Mouse (Mus musculus) small intestine, adult 2 months (tissue): ENCODE data around the gene Dgke. TPM values are rescaled to one million over a fixed set of nuclear protein-coding genes. Genes with fewer than 3 reads are reported as not detected.
A peak's percentile ranks its signal among the peaks of the same experiment; 100 is the strongest.

Experiments
- H3K27ac ChIP-seq: fragments of 200-500 bp; 2 replicates; pipeline ENCODE4 v1.5.1; 2012; ENCODE audit warnings: low read depth, low read length, control low read depth, inconsistent platforms; ENCODE audit not compliant: insufficient read depth
- H3K27me3 ChIP-seq: fragments of 200-500 bp; 2 replicates; pipeline ENCODE4 v1.6.1; 2012; ENCODE audit warnings: mild to moderate bottlenecking, moderate library complexity, low read length, inconsistent platforms; ENCODE audit not compliant: control insufficient read depth, insufficient read depth
- H3K36me3 ChIP-seq: fragments of 200-500 bp; 2 replicates; pipeline ENCODE4 v1.6.1; 2012; ENCODE audit warnings: mild to moderate bottlenecking, low read length, control low read depth, inconsistent platforms; ENCODE audit not compliant: control insufficient read depth, insufficient read depth
- H3K4me1 ChIP-seq: fragments of 200-500 bp; 2 replicates; pipeline ENCODE4 v1.6.1; 2012; ENCODE audit warnings: low read length, inconsistent platforms, mixed read lengths; ENCODE audit not compliant: control insufficient read depth, insufficient read depth, insufficient read length
- H3K4me3 ChIP-seq: fragments of 200-500 bp; 2 replicates; pipeline ENCODE4 v1.5.1; 2012; ENCODE audit warnings: low read depth, mild to moderate bottlenecking, control low read depth, inconsistent platforms, low read length, moderate library complexity
- CTCF ChIP-seq: fragments of 200-500 bp; IDR thresholded peaks from 2 replicates; pipeline ENCODE4 v1.5.1; 2012; ENCODE audit warnings: low read depth, mild to moderate bottlenecking, control low read depth, inconsistent platforms, low read length, moderate library complexity, mixed read lengths; ENCODE audit not compliant: insufficient replicate concordance, insufficient read length; ENCODE audit errors: extremely low read depth
- POLR2A ChIP-seq: fragments of 200-500 bp; IDR thresholded peaks from 2 replicates; pipeline ENCODE4 v1.6.1; 2012; ENCODE audit warnings: low read depth, mild to moderate bottlenecking, control low read depth, inconsistent platforms, low read length, moderate library complexity
- WGBS: fragments of 180-500 bp; shearing (Covaris S2); methylation state at CpG from one replicate; pipeline ENCODE4 v1.1.7; 2018; 5-methylcytosine and 5-hydroxymethylcytosine counted together
- polyA plus RNA-seq: library from polyadenylated mRNA; depleted of rRNA; stranded (reverse); fragments of >200 nt; gene quantifications from 2 replicates; pipeline ENCODE4 v1.2.3, GENCODE M21; 2012

The Dgke gene
- polyA plus RNA-seq, 1 experiment: 3.2 TPM

DNA sequence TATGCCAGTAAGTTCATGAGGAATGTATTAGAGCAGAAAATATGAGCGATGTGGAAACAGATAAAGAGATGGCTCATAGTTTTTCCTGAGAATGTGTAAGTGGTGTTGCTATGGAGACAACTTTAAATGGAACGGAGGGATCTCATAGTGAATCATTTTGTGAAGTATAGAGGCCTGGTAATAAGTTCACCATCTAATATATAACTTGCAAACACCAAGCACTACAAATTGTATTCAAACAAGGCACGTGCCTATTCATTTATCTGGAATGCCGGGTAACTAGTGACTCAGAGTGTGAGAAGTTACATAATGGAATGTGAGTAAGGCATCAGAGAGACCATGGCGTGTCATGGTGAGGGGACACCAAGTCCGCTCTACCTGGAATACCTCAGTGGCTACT is 28.2 kb downstream of the Dgke start:
- peaks cover 15% of the 10 kb centered on the region for H3K36me3 ChIP-seq
- TF ChIP-seq POLR2A (no peak), CTCF (no peak)
- H3K4me1 ChIP-seq: no peaks in the 10 kb centered on the region
- no peak overlapping the region for H3K27ac ChIP-seq
- no peaks in the 10 kb centered on the region for H3K27me3 ChIP-seq
- whole genome bisulfite sequencing: 92% methylated on average over 6 of the region's 6 CpGs
- H3K4me3 ChIP-seq: no peak overlapping the region

DNA sequence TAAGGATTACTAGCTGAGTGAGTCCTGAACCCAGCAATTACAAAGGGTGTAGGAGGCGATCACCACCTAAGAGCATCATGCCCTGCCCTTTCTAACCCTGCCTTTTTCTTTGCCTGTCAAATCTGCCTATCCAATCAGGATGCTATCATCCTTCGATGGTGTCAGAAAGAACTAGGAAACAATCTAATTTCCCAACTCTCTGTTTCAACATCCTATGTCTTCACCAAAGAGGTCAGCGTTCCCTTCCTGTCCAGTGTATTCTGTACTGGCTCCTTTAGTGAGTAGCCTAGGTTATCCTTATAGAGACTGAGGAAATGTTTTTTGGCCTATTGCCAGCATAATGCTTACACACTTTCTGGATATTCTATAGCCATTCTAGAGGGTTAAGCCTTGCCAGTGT is 31.1 kb downstream of the Dgke start:
- Histone ChIP-seq H3K27me3 (no peaks in the 10 kb centered on the region), H3K4me3 (no peak overlapping the region), H3K27ac (no peak overlapping the region), H3K4me1 (no peaks in the 10 kb centered on the region), H3K36me3 (peaks cover 12% of the 10 kb centered on the region)
- WGBS: 82% methylated on average over 3 of the region's 3 CpGs
- TF ChIP-seq POLR2A (no peak), CTCF (no peak)

DNA sequence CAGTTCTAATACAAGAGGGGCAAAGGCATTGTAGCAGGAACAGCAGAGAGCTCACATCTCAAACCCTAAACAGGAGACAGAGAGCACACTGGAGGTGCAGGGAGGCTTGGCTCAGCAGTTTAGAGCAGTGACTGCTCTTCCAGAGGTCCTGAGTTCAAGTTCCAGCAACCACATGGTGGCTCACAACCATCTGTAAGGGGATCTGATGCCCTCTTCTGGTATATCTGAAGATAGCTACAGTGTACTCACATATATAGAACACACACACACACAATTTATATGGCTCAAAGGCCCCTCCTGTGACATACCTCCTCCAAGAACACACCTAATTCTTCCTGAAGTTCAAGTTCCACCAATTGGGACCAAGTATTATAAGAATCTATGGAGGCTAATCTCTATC is 32.1 kb downstream of the Dgke start:
- H3K4me1 ChIP-seq: no peaks in the 10 kb centered on the region
- TF ChIP-seq POLR2A: no peak
- TF ChIP-seq CTCF: peak; percentile 18; the same call in 1 of the 2 replicates
- no peaks in the 10 kb centered on the region for H3K27me3 ChIP-seq
- no peak overlapping the region for H3K4me3 ChIP-seq
- H3K36me3 ChIP-seq: peaks cover 5% of the 10 kb centered on the region
- no peak overlapping the region for H3K27ac ChIP-seq

DNA sequence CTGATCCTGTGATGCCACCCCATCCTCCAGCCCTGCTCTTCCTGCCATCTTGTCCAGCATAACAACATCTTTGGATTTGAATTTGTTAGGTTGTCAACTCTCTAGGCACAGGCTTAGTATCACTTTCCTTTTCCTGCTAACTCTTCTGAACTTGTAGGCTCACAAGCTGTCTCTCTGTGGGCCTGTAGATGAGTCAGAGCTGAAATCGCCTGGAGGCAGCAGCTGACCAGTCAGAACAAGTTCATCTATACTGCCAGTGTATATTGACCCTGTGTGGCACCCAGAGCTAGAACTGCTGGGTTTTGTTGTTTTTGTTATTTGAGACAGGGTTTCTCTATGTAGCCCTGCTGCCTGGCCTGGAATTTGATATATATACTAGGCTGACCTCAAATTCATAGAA is 35.5 kb downstream of the Dgke start:
- H3K27me3 ChIP-seq: no peaks in the 10 kb centered on the region
- 68% methylated on average over 1 of the region's 1 CpGs for WGBS
- peaks cover 1% of the 10 kb centered on the region; the same call in 1 of the 2 replicates for H3K36me3 ChIP-seq
- H3K4me3 ChIP-seq: no peak overlapping the region
- H3K27ac ChIP-seq: peak overlapping the region; percentile 30; the same call in 1 of the 2 replicates
- peaks cover 4% of the 10 kb centered on the region; the same call in 1 of the 2 replicates for H3K4me1 ChIP-seq
- TF ChIP-seq CTCF: no peak
- TF ChIP-seq POLR2A: no peak

DNA sequence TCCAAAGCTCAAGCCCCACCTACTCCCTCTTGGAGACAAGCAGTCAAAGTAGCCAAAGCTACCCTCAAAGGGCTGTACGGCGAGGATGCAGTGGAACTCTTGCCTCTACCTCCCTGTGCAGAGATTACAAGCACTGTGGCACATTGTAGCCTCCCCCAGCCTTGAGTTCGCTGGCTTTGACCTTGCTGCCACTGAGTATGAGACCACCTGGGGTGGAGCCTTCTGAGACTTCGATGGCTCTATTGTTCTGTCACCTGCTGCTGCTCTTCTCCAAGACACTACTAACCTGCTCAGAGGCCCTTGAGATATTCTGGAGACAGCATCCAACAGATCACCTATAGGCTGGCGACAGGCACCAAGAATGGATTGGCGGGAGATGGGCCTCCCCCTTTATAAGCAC is 36.1 kb downstream of the Dgke start:
- Histone ChIP-seq H3K27ac (no peak overlapping the region), H3K27me3 (no peaks in the 10 kb centered on the region), H3K36me3 (peaks cover 1% of the 10 kb centered on the region; the same call in 1 of the 2 replicates), H3K4me3 (no peak overlapping the region), H3K4me1 (peaks cover 7% of the 10 kb centered on the region; the same call in 1 of the 2 replicates)
- TF ChIP-seq POLR2A: no peak
- no peak for TF ChIP-seq CTCF
- WGBS: 90% methylated on average over 6 of the region's 6 CpGs

GRCm38 (mm10) chr11:89028871-89029405 is 37.7 kb downstream of the Dgke start:
- H3K4me3 ChIP-seq: no peak overlapping the region
- TF ChIP-seq POLR2A (no peak), CTCF (no peak)
- WGBS: 44% methylated on average over 10 of the region's 10 CpGs
- H3K36me3 ChIP-seq: no peaks in the 10 kb centered on the region
- no peaks in the 10 kb centered on the region for H3K27me3 ChIP-seq
- peak overlapping the region; percentile 20; the same call in 1 of the 2 replicates for H3K27ac ChIP-seq
- H3K4me1 ChIP-seq: peaks cover 9% of the 10 kb centered on the region; the same call in 1 of the 2 replicates

- Histone ChIP-seq H3K4me1 (peaks cover 9% of the 10 kb centered on the region; the same call in 1 of the 2 replicates), H3K36me3 (no peaks in the 10 kb centered on the region), H3K27ac (peak overlapping the region; percentile 85), H3K27me3 (no peaks in the 10 kb centered on the region), H3K4me3 (0 out of 2 replicates have a peak overlapping the region, but pooled peaks have one; percentile 10)
- WGBS: 12% methylated on average over 10 of the region's 10 CpGs
- TF ChIP-seq POLR2A: no peak
- no peak for TF ChIP-seq CTCF
Observed at GRCm38 (mm10) chr11:89027955-89028361, 38.7 kb downstream of the Dgke start.

GRCm38 (mm10) chr11:89026117-89026516 is 40.5 kb downstream of the Dgke start:
- H3K27me3 ChIP-seq: no peaks in the 10 kb centered on the region
- H3K27ac ChIP-seq: no peak overlapping the region
- H3K36me3 ChIP-seq: no peaks in the 10 kb centered on the region
- TF ChIP-seq CTCF (no peak), POLR2A (no peak)
- no peak overlapping the region for H3K4me3 ChIP-seq
- WGBS: 84% methylated on average over 3 of the region's 3 CpGs
- H3K4me1 ChIP-seq: peaks cover 14% of the 10 kb centered on the region; the same call in 1 of the 2 replicates
